Mouse (Mus musculus) embryonic fibroblast, embryonic 13.5 days (primary cell): Measurements from ENCODE around the gene Nlrc3.

Experiments
- CTCF ChIP-seq: IDR thresholded peaks from 2 replicates; pipeline ENCODE4 v1.5.1; 2011; ENCODE audit warnings: mild to moderate bottlenecking, control low read depth, low read length, moderate library complexity, borderline replicate concordance; ENCODE audit not compliant: insufficient read depth
- POLR2A ChIP-seq: IDR thresholded peaks from 2 replicates; pipeline ENCODE4 v1.6.1; 2011; ENCODE audit warnings: low read depth, mild to moderate bottlenecking, control low read depth, low read length, moderate library complexity

DNA sequence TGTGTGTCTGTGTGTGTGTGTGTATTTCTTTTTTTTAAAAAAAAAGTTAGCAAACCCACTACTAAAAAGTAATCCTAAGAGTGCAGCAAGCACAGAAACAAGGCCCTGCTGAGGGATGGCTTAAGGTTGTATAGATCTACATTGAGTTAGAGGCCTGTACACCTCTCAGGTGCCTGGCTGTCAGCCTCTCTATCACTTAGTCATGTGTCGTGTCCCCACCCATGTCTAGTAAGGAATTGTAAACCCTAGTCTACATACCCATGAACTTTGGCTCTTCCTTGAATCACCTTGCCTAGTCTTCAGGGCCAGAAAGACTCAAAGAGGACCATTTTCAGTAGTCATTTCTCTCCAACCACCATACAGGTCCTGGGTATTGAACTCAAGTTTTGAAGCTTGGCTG lies 79.9 kb downstream of the Nlrc3 start:
- TF ChIP-seq POLR2A (no peak), CTCF (no peak)
